Mouse (Mus musculus) frontal cortex, postnatal 36 days (tissue): ENCODE measurements at regions not wholly inside any gene's neighbourhood (a gene's known extent, or its start where the extent isn't known, plus 50 kb on each side); places are given as distances from the start of the nearest gene placed in this dataset.

Source experiments
- DNase-seq, 2 experiments: peaks; one replicate each; pipeline ENCODE4 v3.0.0; 2022; ENCODE audit warnings: low spot score in 2 of 2

DNA sequence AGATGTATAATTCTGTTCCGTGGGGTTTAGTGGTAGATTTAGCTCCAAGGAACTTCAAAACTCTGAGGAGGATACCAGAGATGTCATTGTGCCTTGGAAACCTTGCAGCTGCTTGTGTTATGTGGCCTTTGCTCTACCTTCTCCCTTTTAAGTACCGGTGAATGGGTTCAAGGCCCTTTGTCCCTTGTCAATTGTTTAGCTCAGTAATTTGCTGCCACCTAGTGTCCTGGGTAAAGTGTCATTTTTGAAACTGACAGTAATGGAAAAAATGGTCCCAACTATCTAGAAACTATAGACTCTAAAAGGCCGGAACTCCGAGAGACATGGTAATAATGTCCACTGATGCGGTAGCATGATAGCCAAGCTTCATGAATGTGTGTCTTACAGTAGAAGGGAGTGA is 90.8 kb upstream of the Phactr1 start:
- DNase-seq, result no peak

DNA sequence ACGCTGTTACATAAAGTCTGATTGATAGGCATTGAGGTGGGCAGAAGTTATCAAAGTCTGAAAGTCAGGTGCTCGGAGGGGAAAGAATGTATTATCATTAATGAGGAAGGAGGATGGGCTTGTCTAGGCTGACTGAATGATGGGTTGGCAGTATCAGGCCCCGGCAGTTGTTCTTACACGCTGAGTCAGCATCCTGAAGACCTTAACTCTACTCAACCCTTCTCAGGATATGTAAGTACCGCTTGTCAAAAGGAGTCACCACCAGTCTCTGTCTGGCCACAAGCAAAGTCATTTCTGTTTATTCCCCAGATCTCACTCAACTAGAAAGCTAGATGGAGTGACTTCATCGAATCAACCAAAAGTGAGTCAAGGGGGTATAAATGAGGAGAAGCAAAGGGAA is 90.0 kb upstream of the Phactr1 start:
- no peak for DNase-seq

DNA sequence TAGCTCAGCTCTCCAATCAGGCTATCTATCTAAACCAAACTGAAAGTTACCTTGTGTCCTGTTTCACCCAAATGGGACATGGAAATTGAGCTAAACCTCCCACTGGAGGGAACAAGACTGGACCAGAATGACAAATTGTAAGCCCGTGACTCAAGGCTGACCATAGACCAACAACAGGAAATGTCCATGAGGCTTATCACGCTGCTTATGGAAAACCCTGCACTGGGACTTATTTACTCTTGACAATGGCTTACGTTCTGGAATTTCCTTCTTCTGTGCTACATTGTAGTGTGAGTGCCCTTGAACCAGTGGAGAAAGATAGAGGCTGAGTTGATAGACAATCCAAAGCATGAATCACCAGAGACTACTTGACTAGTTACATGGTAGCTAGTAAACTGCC is 87.5 kb upstream of the Phactr1 start:
- no peak for DNase-seq

DNA sequence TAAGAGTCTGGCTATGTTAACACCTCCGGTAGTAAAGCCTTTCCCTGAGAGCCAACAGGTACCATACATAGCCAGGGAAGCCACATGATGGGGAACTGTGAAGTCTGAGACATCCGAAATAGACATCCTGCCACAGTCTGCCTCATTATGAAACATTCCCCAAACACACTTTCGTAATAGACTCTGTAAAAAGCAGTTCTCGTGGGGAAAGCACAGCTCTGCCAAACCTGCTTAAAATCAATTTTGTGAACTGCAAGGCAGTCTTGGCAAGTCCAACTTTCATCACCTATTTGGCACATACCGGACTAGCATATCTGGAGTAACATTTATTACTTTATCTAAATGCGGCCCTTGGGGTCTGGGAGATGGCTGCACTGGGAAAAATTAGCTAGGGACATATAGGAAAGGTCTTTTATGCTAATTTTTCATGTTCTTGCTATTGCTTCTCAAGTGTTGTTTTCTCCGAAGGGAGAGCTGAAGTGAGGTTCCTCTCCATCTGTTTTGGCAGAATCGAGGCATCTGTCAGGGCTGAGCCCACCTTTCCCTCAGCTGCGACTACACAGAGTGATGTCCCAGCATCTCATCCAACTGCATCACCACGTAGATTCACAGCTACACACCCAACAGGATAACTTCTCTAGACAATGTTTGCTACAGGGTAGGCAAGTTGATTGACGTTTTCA is 86.8 kb upstream of the Phactr1 start:
- peak; percentile 38 to 72 for DNase-seq

DNA sequence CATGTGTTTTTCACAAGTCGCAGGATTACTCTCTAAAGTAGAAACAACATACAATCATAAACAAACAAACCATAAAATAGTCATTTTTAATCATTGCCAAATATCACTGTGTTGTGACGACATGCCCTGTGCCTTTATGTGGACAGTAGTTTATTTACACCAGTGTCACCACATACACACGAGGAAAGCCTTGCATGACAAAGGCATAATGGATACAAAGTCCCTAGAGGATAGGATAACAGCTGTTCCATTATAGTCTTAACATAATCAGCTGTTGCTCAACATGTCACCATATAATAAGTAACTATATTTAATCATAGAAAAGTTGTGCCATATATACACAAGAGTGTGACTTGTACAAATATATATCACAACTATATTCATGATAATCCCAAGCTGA is 85.2 kb upstream of the Phactr1 start:
- DNase-seq, result no peak

DNA sequence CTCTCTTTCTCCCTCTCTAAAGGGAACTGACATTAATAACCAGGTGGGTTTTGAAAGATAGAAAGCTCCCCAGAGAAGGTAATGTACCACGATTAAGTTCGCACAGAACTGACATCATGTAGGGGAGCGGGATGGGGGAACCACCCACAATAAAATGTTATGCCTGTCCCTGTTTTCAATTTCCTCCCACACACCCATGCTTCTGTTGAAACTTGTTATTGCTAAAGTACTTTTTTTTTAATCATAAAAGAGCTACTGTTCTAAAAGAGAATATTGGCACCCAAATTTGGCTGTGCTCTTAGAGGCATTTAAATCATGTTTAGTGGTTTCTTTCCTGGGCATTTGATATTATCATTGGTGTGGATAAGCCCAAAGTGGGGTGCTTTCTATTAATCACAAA is 82.6 kb upstream of the Phactr1 start:
- no peak for DNase-seq

DNA sequence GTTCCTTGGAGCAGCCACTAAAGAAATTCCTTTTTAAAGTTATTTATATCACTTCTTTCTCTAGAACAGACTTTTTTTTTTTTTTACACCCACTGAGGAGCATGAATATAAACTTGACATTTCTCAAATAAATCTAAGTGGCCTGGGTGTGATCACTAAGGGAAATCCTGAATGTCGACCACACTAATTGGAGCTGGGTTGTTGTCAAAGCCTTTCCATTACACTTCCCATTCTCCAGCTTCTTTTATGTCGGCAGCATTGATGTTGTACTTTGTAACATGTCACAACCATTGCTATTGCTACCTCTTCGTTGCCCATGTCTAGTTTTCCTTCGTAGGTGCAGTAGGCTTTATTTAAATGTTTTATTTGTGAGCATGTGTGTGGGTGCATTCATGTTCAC is 77.1 kb upstream of the Phactr1 start:
- peak in 1 of 2 experiments; percentile 46 for DNase-seq

DNA sequence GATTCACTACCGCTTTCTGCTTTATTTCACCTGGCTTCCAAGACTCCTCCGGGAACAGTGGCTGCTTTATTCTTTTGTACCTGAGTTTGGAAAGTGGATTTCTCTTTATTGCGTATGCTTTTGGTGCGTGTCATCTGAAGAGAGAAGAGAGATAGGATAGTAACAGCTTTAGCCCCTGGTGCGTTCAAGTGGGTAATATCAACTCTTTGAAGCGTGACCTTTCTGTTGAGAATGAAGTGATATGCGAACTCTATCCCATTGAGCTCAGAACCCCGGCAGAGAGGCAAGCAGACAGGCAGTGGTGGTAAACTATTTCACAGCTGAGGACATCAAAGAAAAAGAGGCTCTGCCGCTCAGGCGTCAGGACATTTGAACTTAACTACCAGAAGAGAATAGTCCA is 72.7 kb upstream of the Phactr1 start:
- DNase-seq, result no peak

DNA sequence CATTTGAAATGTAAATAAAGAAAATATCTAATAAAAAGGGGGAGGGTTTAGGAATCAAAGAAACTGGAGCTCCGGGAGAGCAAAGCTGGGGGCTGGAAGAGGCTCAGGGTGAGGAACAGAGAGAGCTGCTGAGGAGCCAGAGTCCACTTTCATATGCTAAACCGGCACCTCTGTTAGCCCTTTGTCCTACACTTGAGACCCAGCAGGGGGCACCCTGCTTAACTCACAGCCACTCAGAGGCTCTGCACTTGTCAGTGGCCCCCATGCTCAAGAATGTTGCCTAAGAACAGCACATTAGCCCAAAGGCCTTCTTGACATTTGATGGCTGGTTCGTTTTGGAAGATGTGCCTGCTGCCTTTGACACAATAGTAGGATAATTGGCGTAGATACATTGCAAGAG is 71.5 kb upstream of the Phactr1 start:
- no peak for DNase-seq

DNA sequence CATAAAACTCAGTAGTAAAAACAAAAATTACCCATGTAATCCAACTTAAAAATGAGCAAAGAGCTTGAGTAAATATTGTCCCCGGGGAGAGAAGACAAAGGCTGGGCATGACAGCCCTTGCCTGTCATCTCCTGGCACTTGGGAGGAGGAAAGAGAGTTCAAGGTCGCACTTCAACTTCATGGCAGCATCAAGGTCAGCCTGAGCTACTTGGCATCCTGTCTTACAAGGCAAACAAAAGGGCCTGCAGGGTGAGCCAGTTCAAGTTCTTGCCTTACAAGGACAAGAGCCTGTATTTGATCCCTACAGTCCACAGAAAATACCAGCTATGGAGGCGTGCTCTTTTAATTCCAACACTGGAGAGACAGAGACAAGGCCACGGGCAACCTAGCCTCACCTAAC is 67.1 kb upstream of the Phactr1 start:
- DNase-seq, result no peak

DNA sequence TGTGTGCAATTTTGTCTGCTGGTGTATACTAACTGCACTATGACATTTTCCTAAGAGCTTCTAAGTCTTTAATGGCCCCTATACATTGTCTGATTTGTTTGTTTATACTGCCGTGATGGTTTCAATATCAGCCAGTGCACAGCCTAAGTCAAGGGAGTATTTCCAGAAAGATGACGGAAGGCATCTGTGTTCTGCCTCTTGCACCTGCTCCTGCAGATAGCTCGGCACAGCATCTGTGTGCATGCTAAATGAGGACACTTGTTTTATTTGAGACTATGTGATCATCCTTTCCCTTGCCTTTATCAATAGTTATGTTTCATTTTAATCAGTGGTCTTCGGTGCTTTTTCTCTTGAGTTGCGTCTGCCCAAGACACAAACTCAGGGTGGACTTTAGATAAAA is 64.6 kb upstream of the Phactr1 start:
- DNase-seq, result no peak

DNA sequence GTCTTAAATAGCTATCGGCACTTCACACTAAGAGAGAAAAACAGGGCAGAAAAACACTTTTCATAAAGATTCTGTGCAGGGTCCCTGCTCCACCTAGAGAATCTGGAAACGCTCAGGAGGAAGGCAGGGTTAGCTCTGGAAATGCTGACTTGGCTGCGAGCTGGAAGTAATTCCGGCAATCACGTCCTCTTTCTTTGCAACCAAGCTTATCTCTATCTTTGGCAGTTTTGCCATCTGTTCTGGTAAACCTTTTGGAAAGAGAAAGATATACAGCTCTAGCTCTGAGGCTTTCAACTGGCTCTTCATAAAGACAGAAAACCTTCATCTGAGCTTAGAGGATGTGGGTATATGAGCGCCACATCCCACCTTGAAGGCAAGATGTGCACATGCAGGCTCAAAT is 63.2 kb upstream of the Phactr1 start:
- peak in 1 of 2 experiments; percentile 64 for DNase-seq

DNA sequence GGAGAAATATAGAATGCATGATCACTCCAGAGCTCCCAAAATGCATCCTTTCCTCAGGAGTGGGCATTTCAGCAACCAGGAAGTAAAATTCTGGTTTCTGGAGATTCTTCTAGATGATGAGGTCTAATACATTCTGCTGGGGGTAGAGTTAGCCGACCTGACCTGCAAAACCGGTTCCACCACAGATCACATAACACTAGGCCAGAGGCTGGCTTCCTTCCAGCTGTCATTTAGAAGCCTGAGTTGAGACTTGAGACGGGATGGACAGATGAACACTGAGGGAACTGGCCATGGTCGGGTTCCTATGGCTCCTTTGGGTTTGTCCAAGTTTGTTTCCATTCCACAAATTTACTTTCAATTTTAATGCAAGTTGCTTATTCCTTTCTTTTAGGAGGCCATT is 62.6 kb upstream of the Phactr1 start:
- DNase-seq, result no peak

DNA sequence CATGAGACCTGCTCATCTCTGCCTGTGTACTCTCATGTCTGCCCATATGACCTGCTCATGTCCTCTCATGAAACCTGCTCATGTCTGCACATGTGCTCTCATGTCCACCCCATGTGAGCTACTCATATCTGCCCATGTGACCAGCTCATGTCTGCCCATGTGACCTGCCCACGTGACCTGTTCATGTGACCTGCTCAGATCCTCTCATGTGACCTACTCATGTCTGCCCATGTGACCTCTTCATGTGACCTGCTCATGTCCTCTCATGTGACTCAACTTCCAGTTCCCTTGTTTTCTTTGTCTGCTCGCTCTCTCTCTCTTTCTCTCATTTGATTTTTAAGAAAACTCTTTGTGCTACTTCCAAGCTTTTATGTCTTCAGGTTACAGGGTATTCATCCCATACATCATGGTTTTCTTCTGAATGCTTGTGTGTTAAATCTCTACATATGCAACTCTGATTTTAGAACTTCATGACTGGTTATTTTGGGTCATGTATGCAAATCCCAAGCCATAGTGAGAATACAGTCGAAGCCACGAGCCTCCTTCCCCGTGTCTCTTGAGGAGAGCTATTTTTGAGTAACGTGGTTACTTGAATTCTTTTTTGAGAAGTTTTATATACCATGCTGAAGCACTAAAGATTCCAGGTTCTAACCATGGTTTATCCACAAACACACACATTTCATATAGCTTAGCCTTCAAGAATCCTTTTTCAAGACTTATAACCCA is 60.7 kb upstream of the Phactr1 start:
- DNase-seq, result peak in 1 of 2 experiments; percentile 40

DNA sequence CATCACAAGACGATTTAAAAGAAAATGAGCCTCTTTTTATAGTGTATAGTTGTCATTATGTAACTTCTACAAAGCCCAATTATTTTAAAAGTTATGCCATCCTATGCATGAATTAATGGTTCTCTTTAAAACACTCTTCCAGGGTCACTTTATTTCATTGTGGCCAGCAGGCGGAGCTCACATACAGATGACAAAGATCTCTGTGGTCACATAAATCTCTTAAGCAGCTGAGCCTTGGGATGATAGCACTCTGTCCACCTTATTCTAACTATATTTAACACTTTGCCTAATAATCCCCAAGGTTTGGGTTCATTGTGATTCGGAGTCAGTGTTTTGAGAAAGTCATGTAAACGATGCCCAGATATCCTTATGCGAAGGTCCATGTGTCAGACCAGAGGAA is 56.9 kb upstream of the Phactr1 start:
- peak; percentile 41 to 80 for DNase-seq
